Mouse (Mus musculus): ENCODE results near the gene Atxn1. TPM values are rescaled to one million over a fixed set of nuclear protein-coding genes. Genes with fewer than 3 reads are reported as not detected.

Gene Atxn1
- polyA plus RNA-seq, 1 experiment from 2014 or later: 6.3 TPM

GRCm38 (mm10) chr13:45630518-45631290 is 334.1 kb downstream of the Atxn1 start:
- WGBS: 70% methylated on average over 12 of the region's 12 CpGs
- no peaks in the 10 kb centered on the region for H3K4me1 ChIP-seq
- no peaks in the 10 kb centered on the region for H3K36me3 ChIP-seq
- no peak overlapping the region for H3K4me3 ChIP-seq (replicated peaks)
- no peaks in the 10 kb centered on the region for H3K9me3 ChIP-seq (replicated peaks)
- H3K4me2 ChIP-seq: no peak overlapping the region
- H3K27me3 ChIP-seq: no peaks in the 10 kb centered on the region
- H3K9ac ChIP-seq: no peak overlapping the region
- H3K27ac ChIP-seq: no peak overlapping the region
- no peak for ATAC-seq (replicated peaks; ENCODE audit: low FRiP score)

- Histone ChIP-seq H3K4me1 (no peaks in the 10 kb centered on the region), H3K4me3 (replicated peaks) (no peak overlapping the region), H3K4me2 (no peak overlapping the region), H3K9ac (no peak overlapping the region), H3K36me3 (no peaks in the 10 kb centered on the region), H3K27me3 (no peaks in the 10 kb centered on the region), H3K9me3 (replicated peaks) (no peaks in the 10 kb centered on the region), H3K27ac (no peak overlapping the region)
- 63% methylated on average over 1 of the region's 1 CpGs for WGBS
- ATAC-seq (replicated peaks; ENCODE audit: low FRiP score): no peak
Measured at GRCm38 (mm10) chr13:45629750-45630149, 335.1 kb downstream of the Atxn1 start.

GRCm38 (mm10) chr13:45628341-45628740 is 336.5 kb downstream of the Atxn1 start:
- no peaks in the 10 kb centered on the region for H3K27me3 ChIP-seq
- ATAC-seq (replicated peaks; ENCODE audit: low FRiP score): no peak

GRCm38 (mm10) chr13:45627206-45627751 is 337.5 kb downstream of the Atxn1 start:
- Histone ChIP-seq H3K9ac (no peak overlapping the region), H3K36me3 (no peaks in the 10 kb centered on the region), H3K9me3 (replicated peaks) (no peaks in the 10 kb centered on the region), H3K4me3 (replicated peaks) (no peak overlapping the region), H3K4me2 (no peak overlapping the region), H3K27ac (no peak overlapping the region), H3K4me1 (no peaks in the 10 kb centered on the region), H3K27me3 (no peaks in the 10 kb centered on the region)
- ATAC-seq (replicated peaks; ENCODE audit: low FRiP score): no peak
- WGBS: 61% methylated on average over 8 of the region's 8 CpGs

More at GRCm38 (mm10) chr13:45628341-45628740, 336.5 kb downstream of the Atxn1 start:
- Histone ChIP-seq H3K36me3 (no peaks in the 10 kb centered on the region), H3K4me2 (no peak overlapping the region), H3K4me1 (no peaks in the 10 kb centered on the region), H3K9me3 (replicated peaks) (no peaks in the 10 kb centered on the region), H3K9ac (no peak overlapping the region), H3K27ac (no peak overlapping the region), H3K4me3 (replicated peaks) (no peak overlapping the region)
- WGBS: 78% methylated on average over 8 of the region's 8 CpGs

- H3K4me3 ChIP-seq (replicated peaks): no peak overlapping the region
- no peak overlapping the region for H3K9ac ChIP-seq
- no peak for ATAC-seq (replicated peaks; ENCODE audit: low FRiP score)
- no peaks in the 10 kb centered on the region for H3K36me3 ChIP-seq
- no peaks in the 10 kb centered on the region for H3K4me1 ChIP-seq
- no peaks in the 10 kb centered on the region for H3K27me3 ChIP-seq
- H3K9me3 ChIP-seq (replicated peaks): no peaks in the 10 kb centered on the region
- 90% methylated on average over 5 of the region's 5 CpGs for WGBS
- no peak overlapping the region for H3K27ac ChIP-seq
- H3K4me2 ChIP-seq: no peak overlapping the region
Measured at GRCm38 (mm10) chr13:45625740-45626139, 339.1 kb downstream of the Atxn1 start.

GRCm38 (mm10) chr13:45623846-45624245 is 341.0 kb downstream of the Atxn1 start:
- Histone ChIP-seq H3K4me1 (no peaks in the 10 kb centered on the region), H3K9ac (no peak overlapping the region), H3K4me3 (replicated peaks) (no peak overlapping the region), H3K27ac (no peak overlapping the region), H3K36me3 (no peaks in the 10 kb centered on the region), H3K4me2 (no peak overlapping the region), H3K9me3 (replicated peaks) (no peaks in the 10 kb centered on the region), H3K27me3 (no peaks in the 10 kb centered on the region)
- ATAC-seq (replicated peaks; ENCODE audit: low FRiP score): no peak
- WGBS: 84% methylated on average over 1 of the region's 1 CpGs

GRCm38 (mm10) chr13:45622871-45623546 is 341.8 kb downstream of the Atxn1 start:
- Histone ChIP-seq H3K27ac (peak overlapping the region; percentile 34), H3K4me2 (no peak overlapping the region), H3K9me3 (replicated peaks) (no peaks in the 10 kb centered on the region), H3K9ac (no peak overlapping the region), H3K36me3 (no peaks in the 10 kb centered on the region), H3K27me3 (no peaks in the 10 kb centered on the region), H3K4me3 (replicated peaks) (no peak overlapping the region), H3K4me1 (no peaks in the 10 kb centered on the region)
- no peak for ATAC-seq (replicated peaks; ENCODE audit: low FRiP score)
- WGBS: 87% methylated on average over 4 of the region's 4 CpGs

- H3K27me3 ChIP-seq: no peaks in the 10 kb centered on the region
- no peak overlapping the region for H3K27ac ChIP-seq
- H3K9me3 ChIP-seq (replicated peaks): no peaks in the 10 kb centered on the region
- no peak overlapping the region for H3K4me3 ChIP-seq (replicated peaks)
- no peaks in the 10 kb centered on the region for H3K4me1 ChIP-seq
- no peak for ATAC-seq (replicated peaks; ENCODE audit: low FRiP score)
- H3K36me3 ChIP-seq: no peaks in the 10 kb centered on the region
- no peak overlapping the region for H3K4me2 ChIP-seq
- 82% methylated on average over 12 of the region's 12 CpGs for WGBS
- H3K9ac ChIP-seq: no peak overlapping the region
Measured at GRCm38 (mm10) chr13:45620687-45621086, 344.1 kb downstream of the Atxn1 start.

GRCm38 (mm10) chr13:45620281-45620680 is 344.5 kb downstream of the Atxn1 start:
- no peaks in the 10 kb centered on the region for H3K4me1 ChIP-seq
- no peaks in the 10 kb centered on the region for H3K36me3 ChIP-seq
- H3K9me3 ChIP-seq (replicated peaks): no peaks in the 10 kb centered on the region
- no peaks in the 10 kb centered on the region for H3K27me3 ChIP-seq
- no peak for ATAC-seq (replicated peaks; ENCODE audit: low FRiP score)
- WGBS: 75% methylated on average over 7 of the region's 7 CpGs
- no peak overlapping the region for H3K4me3 ChIP-seq (replicated peaks)
- H3K9ac ChIP-seq: no peak overlapping the region
- H3K4me2 ChIP-seq: no peak overlapping the region
- H3K27ac ChIP-seq: no peak overlapping the region

GRCm38 (mm10) chr13:45617988-45618387 is 346.8 kb downstream of the Atxn1 start:
- Histone ChIP-seq H3K27me3 (no peaks in the 10 kb centered on the region), H3K9me3 (replicated peaks) (no peaks in the 10 kb centered on the region), H3K4me2 (no peak overlapping the region), H3K9ac (no peak overlapping the region), H3K4me1 (peaks cover 4% of the 10 kb centered on the region; the same call in 1 of the 2 replicates), H3K4me3 (replicated peaks) (no peak overlapping the region), H3K36me3 (no peaks in the 10 kb centered on the region), H3K27ac (no peak overlapping the region)
- 80% methylated on average over 6 of the region's 6 CpGs for WGBS
- ATAC-seq (replicated peaks; ENCODE audit: low FRiP score): no peak

- Histone ChIP-seq H3K9ac (no peak overlapping the region), H3K36me3 (no peaks in the 10 kb centered on the region), H3K4me3 (replicated peaks) (no peak overlapping the region), H3K4me1 (peaks cover 4% of the 10 kb centered on the region; the same call in 1 of the 2 replicates), H3K27me3 (no peaks in the 10 kb centered on the region), H3K9me3 (replicated peaks) (no peaks in the 10 kb centered on the region), H3K27ac (no peak overlapping the region), H3K4me2 (no peak overlapping the region)
- 58% methylated on average over 11 of the region's 11 CpGs for WGBS
- ATAC-seq (replicated peaks; ENCODE audit: low FRiP score): no peak
Measured at GRCm38 (mm10) chr13:45614762-45615161, 350.0 kb downstream of the Atxn1 start.

GRCm38 (mm10) chr13:45613346-45613745 is 351.5 kb downstream of the Atxn1 start:
- no peak overlapping the region for H3K9ac ChIP-seq
- H3K4me1 ChIP-seq: peaks cover 9% of the 10 kb centered on the region
- H3K4me2 ChIP-seq: no peak overlapping the region
- 36% methylated on average over 5 of the region's 5 CpGs for WGBS
- no peak overlapping the region for H3K4me3 ChIP-seq (replicated peaks)
- H3K36me3 ChIP-seq: no peaks in the 10 kb centered on the region
- H3K9me3 ChIP-seq (replicated peaks): no peaks in the 10 kb centered on the region; the same call in 1 of the 2 replicates
- no peak for ATAC-seq (replicated peaks; ENCODE audit: low FRiP score)
- no peak overlapping the region for H3K27ac ChIP-seq
- H3K27me3 ChIP-seq: no peaks in the 10 kb centered on the region
